Mouse (Mus musculus) hindbrain, postnatal 0 days (tissue): Measurements from ENCODE around the gene Prkag2. TPM values are rescaled to one million over a fixed set of nuclear protein-coding genes. Genes with fewer than 3 reads are reported as not detected.

Source experiments
- ATAC-seq: fragments of 200-750 bp; cut with Nextera tagmentation; 2 replicates; pipeline ENCODE4 v1.8.0; 2017; ENCODE audit warnings: mild to moderate bottlenecking, moderate TSS enrichment, moderate library complexity
- DNase-seq: peaks from one replicate; pipeline ENCODE4 v3.0.0-alpha.2; 2015; ENCODE audit warnings: low spot score
- H3K27ac ChIP-seq: fragments of 300-500 bp; sonication (generic); 2 replicates; pipeline ENCODE4 v1.5.1; 2014; ENCODE audit warnings: mild to moderate bottlenecking
- H3K27me3 ChIP-seq: fragments of 300-500 bp; sonication (generic); 2 replicates; pipeline ENCODE4 v1.6.1; 2014; ENCODE audit warnings: low read length, mixed read lengths; ENCODE audit not compliant: insufficient read depth
- H3K36me3 ChIP-seq: fragments of 300-500 bp; sonication (generic); 2 replicates; pipeline ENCODE4 v1.6.1; 2014; ENCODE audit warnings: low read length, mixed read lengths; ENCODE audit not compliant: insufficient read depth
- H3K4me1 ChIP-seq: fragments of 300-500 bp; sonication (generic); 2 replicates; pipeline ENCODE4 v1.6.1; 2014; ENCODE audit warnings: antibody characterized with exemption, low read length, mixed read lengths; ENCODE audit not compliant: insufficient read depth
- H3K4me2 ChIP-seq: fragments of 300-500 bp; sonication (generic); 2 replicates; pipeline ENCODE4 v1.6.1; 2014; ENCODE audit warnings: low read depth, mild to moderate bottlenecking, low read length, moderate library complexity, mixed read lengths
- H3K4me3 ChIP-seq: fragments of 300-500 bp; sonication (generic); 2 replicates; pipeline ENCODE4 v1.5.1; 2014; ENCODE audit warnings: low read length
- H3K9ac ChIP-seq: fragments of 300-500 bp; sonication (generic); replicated peaks from 2 replicates; pipeline ENCODE4 v1.6.1; 2014; ENCODE audit warnings: mild to moderate bottlenecking, low read length, moderate library complexity, mixed read lengths
- H3K9me3 ChIP-seq: fragments of 300-500 bp; sonication (generic); 2 replicates; pipeline ENCODE4 v1.6.1; 2016; ENCODE audit warnings: low read length, mixed read lengths
- CTCF ChIP-seq: IDR thresholded peaks from 2 replicates; pipeline ENCODE4 v1.5.1; 2016; ENCODE audit warnings: antibody characterized with exemption, control low read depth, low read depth
- WGBS: fragments of 180-500 bp; shearing (Covaris S2); extraction: QIAGEN DNeasy Blood & Tissue Kit; methylation state at CpG from one replicate; pipeline ENCODE4 v1.1.7; 2014; 5-methylcytosine and 5-hydroxymethylcytosine counted together
- polyA plus RNA-seq: library from polyadenylated mRNA; unstranded; fragments of >200 nt; fragmentation: Nextera tagmentation; extraction: Ambion mirVana; gene quantifications from 2 replicates; pipeline ENCODE4 v1.2.1, GENCODE M21; 2015
- total RNA-seq: library from RNA; depleted of rRNA; stranded (reverse); fragments of >200 nt; gene quantifications from 2 replicates; pipeline ENCODE4 v1.2.3, GENCODE M21; 2014

The Prkag2 gene
- total and polyA plus RNA-seq, 2 experiments from 2014 or later = 38.3 to 86.4 TPM

DNA sequence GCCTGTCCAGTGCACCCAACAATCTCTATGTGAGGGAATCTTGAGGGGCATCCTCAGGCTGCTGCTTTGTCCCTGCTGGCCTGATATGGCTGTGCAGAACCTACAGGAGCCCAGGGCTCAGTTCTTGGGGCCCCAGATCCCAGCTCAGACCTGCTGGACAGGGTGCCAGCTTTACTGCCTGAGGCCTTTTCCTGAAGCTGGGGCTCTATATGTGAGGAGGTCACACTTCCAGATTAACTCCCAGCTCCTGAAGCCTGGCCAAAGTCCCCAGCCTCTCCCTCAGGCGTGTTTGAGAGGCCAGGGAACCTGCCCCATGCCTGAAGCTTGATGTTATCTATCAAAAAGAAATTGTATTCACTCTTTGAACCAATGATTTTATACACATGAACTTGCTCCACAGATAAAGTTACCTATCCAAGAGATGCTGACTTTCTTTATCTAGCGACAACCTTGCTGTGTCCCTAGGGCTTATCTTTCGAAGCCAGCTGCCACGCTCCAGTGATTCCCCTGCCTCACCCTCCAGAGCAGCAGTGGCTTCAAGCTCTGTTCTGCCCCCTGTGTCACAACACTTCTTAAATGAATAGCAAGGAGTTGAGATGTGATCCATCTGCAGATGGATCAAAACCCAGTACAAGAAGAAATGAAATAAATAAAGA is 121.0 kb downstream of the Prkag2 start:
- H3K4me2 ChIP-seq = no peak overlapping the region
- H3K4me3 ChIP-seq = no peak overlapping the region
- DNase-seq = no peak
- no peak for TF ChIP-seq CTCF
- WGBS = 46% methylated on average over 4 of the region's 4 CpGs
- ATAC-seq = no peak
- H3K9me3 ChIP-seq = no peaks in the 10 kb centered on the region
- no peak overlapping the region for H3K27ac ChIP-seq
- H3K4me1 ChIP-seq = 0 out of 2 replicates have a peak, but pooled peaks cover 1% of the 10 kb centered on the region
- H3K27me3 ChIP-seq = no peaks in the 10 kb centered on the region
- H3K9ac ChIP-seq = no peak overlapping the region
- no peaks in the 10 kb centered on the region for H3K36me3 ChIP-seq

DNA sequence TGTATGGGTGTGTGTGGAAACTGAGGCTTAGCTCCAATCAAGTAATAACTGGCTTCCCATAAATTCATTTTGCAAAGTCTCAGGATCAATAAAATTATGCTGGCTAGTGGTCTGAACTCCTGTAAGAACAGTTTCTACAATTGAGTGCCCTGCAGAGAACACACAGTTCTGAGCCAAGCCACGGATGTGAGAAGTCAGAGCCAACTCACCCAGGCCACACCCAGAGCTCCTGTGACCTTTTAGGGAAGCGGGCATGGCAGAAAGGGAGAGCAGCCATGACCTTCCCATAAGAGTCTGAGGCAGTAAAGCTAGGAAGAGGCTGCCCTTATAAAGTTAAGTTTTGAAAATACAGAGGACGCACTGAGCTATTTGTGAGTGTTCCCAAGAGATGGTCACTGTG is 123.5 kb downstream of the Prkag2 start:
- no peak for ATAC-seq
- Histone ChIP-seq H3K27me3 (no peaks in the 10 kb centered on the region), H3K36me3 (no peaks in the 10 kb centered on the region), H3K4me3 (no peak overlapping the region), H3K4me1 (no peaks in the 10 kb centered on the region), H3K9me3 (no peaks in the 10 kb centered on the region), H3K27ac (no peak overlapping the region), H3K4me2 (no peak overlapping the region), H3K9ac (no peak overlapping the region)
- 70% methylated on average over 3 of the region's 3 CpGs for WGBS
- no peak for TF ChIP-seq CTCF
- DNase-seq = no peak

DNA sequence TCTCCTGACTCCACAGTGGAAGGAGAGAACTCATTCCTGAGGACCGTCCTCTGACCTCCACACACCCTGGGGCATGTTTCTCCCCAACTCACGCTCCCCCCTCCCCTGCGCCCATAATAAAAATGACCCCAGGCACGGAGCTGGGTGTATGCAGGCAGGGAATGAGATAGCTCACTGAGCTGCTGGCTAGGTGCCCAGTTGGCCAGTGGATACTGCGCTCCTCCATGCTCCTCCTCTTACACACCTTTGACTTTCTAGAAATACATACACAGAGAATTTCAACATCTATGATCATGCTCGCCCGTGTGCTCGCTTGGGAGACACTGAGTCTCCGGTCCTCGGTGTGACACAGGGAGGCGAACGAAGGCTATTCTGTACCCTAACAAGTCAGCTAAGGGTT is 124.2 kb downstream of the Prkag2 start:
- Histone ChIP-seq H3K9me3 (no peaks in the 10 kb centered on the region), H3K36me3 (no peaks in the 10 kb centered on the region), H3K4me2 (no peak overlapping the region), H3K27me3 (no peaks in the 10 kb centered on the region), H3K4me1 (no peaks in the 10 kb centered on the region), H3K4me3 (no peak overlapping the region), H3K9ac (no peak overlapping the region), H3K27ac (no peak overlapping the region)
- WGBS = 52% methylated on average over 12 of the region's 12 CpGs
- ATAC-seq (no peak), DNase-seq (no peak)
- no peak for TF ChIP-seq CTCF

DNA sequence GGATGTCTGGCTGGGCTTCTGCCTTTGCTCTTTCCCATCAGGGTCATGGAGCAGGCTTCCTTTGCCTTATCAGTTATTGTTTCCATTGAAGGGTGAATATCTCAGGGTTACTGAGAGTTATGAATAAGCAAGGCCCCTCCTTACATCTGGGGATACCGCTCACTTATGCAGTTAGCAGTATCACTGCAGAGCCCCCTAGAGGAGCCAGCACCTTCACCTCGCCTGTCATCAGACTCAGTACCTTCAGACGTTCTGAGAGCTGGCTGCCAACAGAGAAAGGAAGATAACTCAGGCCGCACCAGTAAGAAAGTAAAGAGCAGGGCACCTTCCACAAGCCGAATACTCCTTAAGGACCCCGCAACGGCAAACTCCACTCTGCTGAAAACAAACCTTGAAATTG is 125.3 kb downstream of the Prkag2 start:
- Histone ChIP-seq H3K27me3 (no peaks in the 10 kb centered on the region), H3K9me3 (no peaks in the 10 kb centered on the region), H3K4me2 (no peak overlapping the region), H3K4me1 (no peaks in the 10 kb centered on the region), H3K27ac (no peak overlapping the region), H3K4me3 (no peak overlapping the region), H3K36me3 (no peaks in the 10 kb centered on the region), H3K9ac (no peak overlapping the region)
- DNase-seq (no peak), ATAC-seq (no peak)
- WGBS = 78% methylated on average over 7 of the region's 7 CpGs
- peak; percentile 10; the same call in 1 of the 2 replicates for TF ChIP-seq CTCF

DNA sequence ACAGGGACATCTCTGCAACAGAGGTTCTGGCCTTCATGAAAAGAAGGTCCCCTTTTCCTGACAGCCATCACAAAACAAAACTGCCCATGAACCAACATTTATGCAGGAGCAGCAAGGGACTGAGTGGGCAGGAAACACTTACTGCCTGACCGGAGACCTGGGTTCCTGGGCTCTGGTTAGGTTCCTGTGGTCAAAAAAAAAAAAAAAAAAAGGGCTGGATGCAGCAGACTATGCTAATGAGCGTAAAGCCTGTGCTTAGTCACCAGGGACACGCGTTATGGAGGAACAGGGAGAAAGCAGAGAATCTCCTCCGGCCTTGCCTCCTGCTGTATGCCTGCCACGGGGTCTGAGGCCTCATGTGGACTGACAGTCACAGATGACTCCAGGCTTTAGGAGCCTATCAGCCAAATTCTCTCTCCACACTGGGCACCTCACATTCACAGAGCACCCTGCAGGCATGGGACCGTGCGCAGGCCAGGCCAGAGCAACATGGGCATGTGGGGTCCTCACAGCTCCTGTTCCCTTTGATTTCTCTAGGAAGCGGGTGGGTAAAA is 126.7 kb downstream of the Prkag2 start:
- ATAC-seq = no peak
- Histone ChIP-seq H3K27me3 (no peaks in the 10 kb centered on the region), H3K4me3 (no peak overlapping the region), H3K9me3 (no peaks in the 10 kb centered on the region), H3K4me2 (no peak overlapping the region), H3K9ac (no peak overlapping the region), H3K36me3 (no peaks in the 10 kb centered on the region), H3K4me1 (no peaks in the 10 kb centered on the region), H3K27ac (no peak overlapping the region)
- no peak for TF ChIP-seq CTCF
- DNase-seq = no peak
- WGBS = 62% methylated on average over 9 of the region's 9 CpGs

DNA sequence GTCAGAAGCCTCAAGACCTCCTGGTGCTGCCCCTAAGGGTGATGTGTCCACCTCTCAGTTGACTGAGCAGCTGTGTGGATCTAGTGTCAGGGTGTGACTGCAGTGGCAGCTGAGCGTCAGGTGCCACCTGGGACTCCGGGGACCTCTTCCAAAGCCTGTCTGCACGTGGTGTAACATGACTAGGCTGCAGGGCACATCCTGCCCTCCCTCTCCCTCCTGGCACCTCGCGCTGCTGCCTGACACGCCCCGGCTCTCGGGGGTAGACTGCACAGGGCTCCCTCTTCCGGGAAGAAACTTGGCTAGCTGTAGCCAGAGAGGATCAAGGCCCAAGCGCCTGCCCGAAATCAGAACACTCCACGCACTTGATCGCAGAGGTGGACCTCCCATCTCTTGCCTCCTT is 127.2 kb downstream of the Prkag2 start:
- H3K4me1 ChIP-seq = no peaks in the 10 kb centered on the region
- WGBS = 70% methylated on average over 13 of the region's 13 CpGs
- no peak overlapping the region for H3K9ac ChIP-seq
- H3K4me3 ChIP-seq = no peak overlapping the region
- TF ChIP-seq CTCF = no peak
- ATAC-seq (peak; percentile 22; the same call in 1 of the 2 replicates), DNase-seq (no peak)
- H3K4me2 ChIP-seq = no peak overlapping the region
- H3K9me3 ChIP-seq = no peaks in the 10 kb centered on the region
- no peaks in the 10 kb centered on the region for H3K36me3 ChIP-seq
- H3K27ac ChIP-seq = no peak overlapping the region
- no peaks in the 10 kb centered on the region for H3K27me3 ChIP-seq

DNA sequence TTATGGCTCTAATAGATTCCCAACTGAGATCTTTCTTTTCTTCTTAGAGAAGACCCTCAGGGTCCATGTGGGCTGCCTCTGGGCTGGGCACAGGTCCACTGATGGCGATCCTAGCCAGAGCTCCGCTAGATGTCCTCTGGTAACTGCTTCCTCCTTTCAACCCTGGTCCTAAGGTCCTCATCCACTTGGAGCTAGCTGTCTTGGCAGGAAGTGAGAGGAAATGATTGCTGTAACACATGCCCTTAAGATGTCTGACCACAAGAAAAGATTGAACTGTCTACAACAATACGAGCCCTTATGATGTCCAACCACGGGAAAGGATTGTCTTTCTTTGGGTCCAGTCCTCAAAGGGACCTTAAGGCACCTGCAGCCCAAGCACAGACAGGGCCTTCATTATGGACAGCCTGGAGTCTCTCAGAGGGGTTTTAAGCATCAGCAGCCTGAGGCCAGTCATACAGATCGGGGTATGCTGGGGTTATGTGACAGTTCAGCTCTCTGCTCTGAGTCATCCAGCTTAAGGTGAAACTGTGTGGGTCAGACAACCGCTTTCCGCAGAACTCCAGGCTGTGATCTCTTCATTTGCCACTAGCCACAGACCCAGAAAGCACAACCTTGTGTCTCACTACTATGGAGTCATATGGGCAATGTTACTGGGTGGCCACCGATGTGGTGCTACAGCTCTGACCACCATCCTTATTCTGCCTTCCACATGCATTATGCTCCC is 129.7 kb downstream of the Prkag2 start:
- Histone ChIP-seq H3K36me3 (no peaks in the 10 kb centered on the region), H3K4me1 (no peaks in the 10 kb centered on the region), H3K4me3 (no peak overlapping the region), H3K27ac (no peak overlapping the region), H3K4me2 (no peak overlapping the region), H3K27me3 (no peaks in the 10 kb centered on the region), H3K9ac (no peak overlapping the region), H3K9me3 (no peaks in the 10 kb centered on the region)
- no peak for ATAC-seq
- no peak for DNase-seq
- no peak for TF ChIP-seq CTCF
- WGBS = 94% methylated on average over 8 of the region's 8 CpGs
